Mouse (Mus musculus): Measurements from ENCODE around the gene Minpp1. TPM values are rescaled to one million over a fixed set of nuclear protein-coding genes. Genes with fewer than 3 reads are reported as not detected.

Minpp1 gene
- total RNA-seq, 2 experiments from 2014 or later: 13.7 to 16.0 TPM

DNA sequence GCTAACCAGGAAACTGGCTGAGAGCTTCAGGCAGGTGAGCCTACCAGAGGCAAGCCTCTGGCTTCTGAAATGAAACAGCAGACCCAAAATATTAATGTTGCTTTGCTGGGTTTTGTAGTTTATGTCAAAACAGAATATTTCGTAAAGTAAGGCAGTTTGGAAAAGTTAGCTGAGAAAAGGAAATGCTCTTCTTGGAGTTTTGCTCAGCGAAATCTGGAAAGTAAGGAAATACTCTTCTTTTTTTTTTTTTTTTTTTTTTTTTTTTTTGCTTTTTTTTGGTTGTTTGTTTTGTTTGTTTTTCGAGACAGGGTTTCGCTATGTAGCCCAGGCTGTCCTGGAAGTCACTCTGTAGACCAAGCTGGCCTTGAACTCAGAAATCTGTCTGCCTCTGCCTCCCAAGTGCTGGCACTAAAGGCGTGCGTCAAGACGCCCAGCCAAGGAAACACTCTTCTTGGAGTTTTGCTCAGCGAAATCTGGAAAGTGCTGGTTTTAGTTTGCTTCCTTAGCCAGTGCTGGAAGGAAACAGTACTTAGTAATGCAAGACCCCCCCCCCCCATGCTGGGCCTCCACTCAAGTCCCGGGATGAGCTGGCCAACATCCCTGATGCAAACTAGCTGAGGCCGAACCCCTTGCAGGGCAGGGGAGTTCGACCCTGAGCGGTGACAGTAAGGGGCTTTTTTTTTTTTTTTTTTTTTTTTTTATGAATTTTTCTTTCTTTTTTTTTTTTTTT is 3.8 kb downstream of the Minpp1 start:
- DNase-seq: no peak

DNA sequence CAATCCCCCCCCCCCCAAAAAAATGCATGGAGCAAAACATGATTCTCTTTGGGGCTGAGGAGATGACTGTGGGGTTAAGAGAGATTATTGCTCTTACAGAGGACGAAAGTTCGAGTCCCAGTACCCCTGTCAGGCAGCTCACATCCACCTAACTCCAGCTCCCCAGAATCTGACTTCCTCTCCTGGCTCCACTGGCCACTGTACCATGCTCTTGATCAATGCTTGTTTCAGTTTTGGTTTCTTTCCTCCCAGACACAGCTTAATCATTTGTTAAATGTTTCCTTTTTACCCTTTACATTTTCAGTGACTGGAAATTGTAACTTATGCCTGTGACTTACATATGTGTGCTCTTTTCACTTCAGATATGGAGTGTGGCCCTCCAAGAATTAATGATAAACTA is 5.4 kb downstream of the Minpp1 start:
- no peak for DNase-seq

DNA sequence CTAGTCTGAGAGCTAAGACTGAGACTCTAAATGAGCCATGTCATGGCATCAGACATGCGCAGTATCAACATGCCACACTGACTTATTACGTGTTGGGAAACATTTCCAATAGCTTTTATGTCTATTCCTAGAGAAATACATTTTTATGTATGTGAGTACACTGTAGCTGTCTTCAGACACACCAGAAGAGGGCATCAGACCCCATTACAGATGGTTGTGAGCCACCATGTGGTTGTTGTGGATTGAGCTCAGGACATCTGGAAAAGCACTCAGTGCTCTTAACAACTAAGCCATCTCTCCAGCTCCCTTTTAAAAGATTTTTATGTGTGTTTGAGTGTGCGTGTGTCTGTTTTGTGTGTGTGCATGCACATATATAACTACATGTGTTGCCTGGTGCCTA is 6.8 kb downstream of the Minpp1 start:
- DNase-seq: no peak

- no peak for DNase-seq
Observed at GRCm38 (mm10) chr19:32492981-32493380, 7.4 kb downstream of the Minpp1 start.

GRCm38 (mm10) chr19:32493471-32493870 is 7.9 kb downstream of the Minpp1 start:
- no peak for DNase-seq

GRCm38 (mm10) chr19:32494611-32495010 is 9.0 kb downstream of the Minpp1 start:
- DNase-seq: no peak

DNA sequence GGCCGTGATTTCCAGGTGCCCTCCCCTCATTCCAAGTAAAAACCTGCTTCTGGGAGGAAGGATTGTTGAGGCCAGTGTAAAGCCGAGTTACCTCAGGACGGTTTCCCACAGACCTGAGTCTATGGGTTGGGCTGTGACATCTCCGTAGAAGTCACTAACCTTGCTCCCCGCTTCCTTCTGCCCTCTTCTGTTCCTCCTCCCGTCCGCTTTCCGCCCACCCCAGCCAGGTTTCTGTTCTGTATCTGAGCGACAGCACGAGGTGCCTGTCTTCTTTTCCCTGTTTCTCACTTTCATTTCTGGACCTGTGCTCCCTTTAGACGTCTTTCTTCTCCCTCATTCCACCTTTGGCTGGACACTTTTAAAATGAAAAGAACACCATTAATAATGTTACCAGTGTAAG is 9.5 kb downstream of the Minpp1 start:
- no peak for DNase-seq

DNA sequence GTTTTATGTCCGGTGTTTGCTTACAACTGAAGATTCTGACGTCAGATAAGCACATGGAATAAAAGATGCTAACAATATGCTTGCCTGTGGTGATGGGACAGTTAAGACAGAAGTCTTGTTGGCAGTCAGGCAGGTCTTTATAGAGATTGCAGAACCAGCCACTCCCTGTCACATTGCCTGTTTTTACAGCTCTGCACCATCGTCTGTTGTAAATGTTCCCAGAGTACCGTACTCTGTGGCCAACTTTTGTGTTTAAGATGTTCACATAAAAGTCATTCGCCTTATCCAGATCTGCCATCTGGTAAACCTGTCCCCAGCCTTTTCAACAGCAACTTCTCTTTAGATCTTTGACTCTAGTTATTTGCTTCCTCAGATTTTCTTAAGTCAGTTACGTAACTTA is 11.8 kb downstream of the Minpp1 start:
- DNase-seq: no peak

GRCm38 (mm10) chr19:32498002-32498401 is 12.4 kb downstream of the Minpp1 start:
- no peak for DNase-seq

DNA sequence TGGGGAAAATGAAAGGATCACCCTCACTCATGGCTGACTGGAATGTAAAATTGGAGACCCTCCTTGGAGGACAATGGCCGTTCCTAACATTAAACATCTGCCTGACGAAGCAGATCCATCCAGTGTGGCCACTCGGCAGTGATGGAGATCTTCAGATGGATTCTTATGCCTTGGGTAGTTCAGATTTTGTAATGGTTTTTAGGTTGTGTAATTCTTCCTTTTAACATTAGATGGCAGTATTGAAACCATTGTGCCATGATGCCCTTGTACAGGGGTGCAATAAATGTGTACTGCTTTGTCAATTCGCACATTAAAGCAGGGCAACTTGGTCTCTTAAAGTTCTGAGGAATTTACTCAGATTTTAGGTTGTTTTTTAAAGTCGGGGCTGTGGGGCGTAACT is 15.8 kb downstream of the Minpp1 start:
- DNase-seq: no peak

GRCm38 (mm10) chr19:32506081-32506480 is 20.5 kb downstream of the Minpp1 start:
- DNase-seq: no peak

GRCm38 (mm10) chr19:32506514-32506913 is 20.9 kb downstream of the Minpp1 start:
- no peak for DNase-seq

GRCm38 (mm10) chr19:32507100-32507499 is 21.5 kb downstream of the Minpp1 start:
- no peak for DNase-seq

DNA sequence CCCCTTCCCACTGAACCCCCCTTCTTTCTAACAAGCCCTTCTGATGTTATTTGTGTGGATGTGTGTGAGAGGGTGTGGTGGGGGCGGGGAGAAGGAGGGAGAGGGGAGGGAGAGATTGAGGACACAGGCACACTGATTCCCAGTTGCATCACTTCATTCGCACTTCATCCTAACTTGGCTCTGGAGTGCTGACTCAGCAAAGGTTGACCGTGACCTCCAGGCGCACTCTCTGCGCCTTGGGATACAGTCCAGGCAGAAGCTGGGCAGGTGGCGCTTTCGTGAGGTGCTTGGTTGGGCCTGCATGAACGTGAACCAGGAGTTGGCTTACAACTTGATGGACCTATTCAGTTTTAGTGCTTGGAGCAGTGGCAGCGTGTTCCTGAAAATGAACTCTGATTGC is 22.0 kb downstream of the Minpp1 start:
- DNase-seq: no peak

- no peak for DNase-seq
Observed at GRCm38 (mm10) chr19:32510267-32510666, 24.7 kb downstream of the Minpp1 start.

GRCm38 (mm10) chr19:32510962-32511361 is 25.4 kb downstream of the Minpp1 start:
- no peak for DNase-seq

- no peak for DNase-seq
Observed at GRCm38 (mm10) chr19:32512518-32512917, 26.9 kb downstream of the Minpp1 start.

- no peak for DNase-seq
Observed at GRCm38 (mm10) chr19:32516575-32516974, 31.0 kb downstream of the Minpp1 start.

- no peak for DNase-seq
Observed at GRCm38 (mm10) chr19:32521446-32521845, 35.9 kb downstream of the Minpp1 start.

DNA sequence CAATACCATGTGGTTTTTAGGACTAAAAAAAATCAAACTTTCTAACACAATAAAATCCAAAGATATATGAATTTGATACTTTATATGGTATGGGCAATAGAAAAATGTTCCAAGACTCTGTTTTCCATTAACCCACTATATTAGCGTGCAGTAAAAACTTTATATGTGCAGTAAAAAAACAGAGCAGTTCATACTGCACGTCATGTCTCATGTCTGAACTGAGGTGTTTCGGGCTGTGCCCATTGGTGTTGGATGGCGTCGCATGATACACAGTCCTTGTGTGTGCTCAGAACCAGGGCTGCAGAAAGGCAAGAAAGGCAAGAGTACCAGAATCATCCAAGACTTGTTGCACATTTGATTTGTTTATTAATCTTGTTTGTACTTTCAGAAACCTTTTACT is 36.7 kb downstream of the Minpp1 start:
- DNase-seq: no peak

DNA sequence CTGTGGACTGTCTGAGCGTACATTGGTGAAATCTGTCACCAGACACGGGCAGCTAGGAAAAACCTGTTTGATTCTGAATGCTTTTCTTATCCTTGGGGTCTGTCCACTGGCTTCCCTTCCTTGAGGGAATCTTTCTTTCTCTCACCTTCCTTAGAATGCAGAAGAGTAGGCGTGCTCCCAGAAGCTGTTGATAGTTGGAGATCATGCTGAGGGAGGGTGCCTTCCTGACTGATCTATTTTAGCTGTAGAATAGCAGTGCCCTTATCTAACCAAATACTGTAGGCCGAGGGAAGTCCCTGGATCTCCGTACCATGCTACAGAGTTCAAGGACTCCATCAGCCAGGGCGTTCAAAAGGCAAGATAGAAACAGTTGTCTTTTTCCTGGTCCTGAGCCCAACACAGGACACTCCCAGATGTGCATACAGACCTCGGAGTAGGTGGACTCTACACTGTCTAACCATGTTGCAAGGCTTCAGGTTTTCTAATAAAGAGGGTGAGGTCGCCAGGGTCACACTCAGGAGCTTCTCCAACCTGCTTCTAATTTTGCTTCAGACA is 37.3 kb downstream of the Minpp1 start:
- DNase-seq: no peak

DNA sequence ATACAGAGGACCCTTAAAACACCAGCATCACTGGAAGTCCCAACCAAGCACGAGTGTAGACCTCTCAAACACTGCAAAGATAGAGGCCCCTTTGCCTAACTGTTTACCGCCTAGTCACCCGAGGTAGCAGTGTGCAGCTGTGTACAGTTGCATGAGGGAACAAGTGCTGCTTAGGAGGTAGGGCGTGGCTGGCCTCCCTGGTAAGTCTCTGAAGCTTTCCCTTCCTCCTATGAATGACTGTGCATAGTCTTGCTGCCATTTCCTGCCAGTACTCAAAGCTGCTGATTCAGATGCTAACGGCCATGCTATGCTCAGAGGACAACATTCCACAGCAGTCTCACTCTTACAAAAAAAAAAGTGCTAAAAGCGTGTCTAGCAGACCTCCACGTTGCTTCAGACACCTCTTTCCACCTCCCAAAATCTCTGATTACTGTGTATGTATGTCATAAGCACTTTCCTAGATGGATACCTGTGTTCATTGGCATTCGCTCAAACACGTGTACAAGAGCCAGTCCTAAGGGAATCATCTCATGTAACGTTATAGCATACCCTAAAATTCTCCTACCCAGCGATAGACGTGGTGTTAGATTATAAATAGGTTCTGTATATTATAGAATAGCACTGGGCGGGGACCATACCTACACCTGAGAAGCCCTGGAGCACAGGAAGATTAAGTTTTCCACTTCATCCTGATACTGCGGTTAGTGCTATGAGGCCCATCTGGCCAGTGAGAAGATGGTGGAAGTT is 38.4 kb downstream of the Minpp1 start:
- DNase-seq: no peak

- no peak for DNase-seq
Observed at GRCm38 (mm10) chr19:32524516-32524860, 38.9 kb downstream of the Minpp1 start.

DNA sequence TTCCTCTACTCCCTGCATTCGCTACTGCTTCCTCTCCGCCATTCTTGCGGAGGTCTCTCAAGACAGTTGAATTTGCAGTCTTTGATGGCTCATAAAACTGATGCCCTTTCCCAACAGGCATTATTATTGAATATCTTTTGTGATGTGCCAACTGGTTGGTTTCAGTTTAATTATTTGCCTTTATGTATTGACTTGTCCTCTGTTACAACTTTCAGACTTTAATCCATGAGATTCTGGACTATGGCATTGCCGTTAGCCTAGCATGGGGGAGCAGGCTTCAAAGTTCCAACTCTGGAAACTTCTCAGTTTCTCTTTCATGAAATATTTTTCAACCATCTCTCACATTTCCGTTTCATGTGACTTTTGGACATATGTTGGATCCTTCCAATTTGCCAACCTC is 41.6 kb downstream of the Minpp1 start:
- no peak for DNase-seq

All from gastrocnemius, postnatal 25 days (tissue).